Mouse (Mus musculus) ES-Bruce4 (cell line): ENCODE results near the gene Zfp704. TPM values are rescaled to one million over a fixed set of nuclear protein-coding genes. Genes with fewer than 3 reads are reported as not detected.

ENCODE experiments used
- H3K27ac ChIP-seq: 2 replicates; pipeline ENCODE4 v1.5.1; 2012; ENCODE audit warnings: low read length, inconsistent platforms; ENCODE audit not compliant: insufficient read depth
- H3K27me3 ChIP-seq: 2 replicates; pipeline ENCODE4 v1.6.1; 2012; ENCODE audit warnings: mild to moderate bottlenecking, low read length, inconsistent platforms; ENCODE audit not compliant: control insufficient read depth, poor library complexity, insufficient read depth, severe bottlenecking
- H3K36me3 ChIP-seq: 2 replicates; pipeline ENCODE4 v1.6.1; 2012; ENCODE audit warnings: inconsistent platforms, mild to moderate bottlenecking, low read length, moderate library complexity; ENCODE audit not compliant: control insufficient read depth, poor library complexity, insufficient read depth, severe bottlenecking
- H3K4me1 ChIP-seq: one replicate; pipeline ENCODE4 v1.8.1; 2011; ENCODE audit warnings: low read length; ENCODE audit not compliant: control insufficient read depth, insufficient read depth
- H3K4me3 ChIP-seq: 2 replicates; pipeline ENCODE4 v1.5.1; 2011; ENCODE audit warnings: low read depth, mild to moderate bottlenecking, low read length
- H3K9ac ChIP-seq: 2 replicates; pipeline ENCODE4 v1.6.1; 2012; ENCODE audit warnings: low read depth, mild to moderate bottlenecking, inconsistent platforms; ENCODE audit not compliant: poor library complexity, severe bottlenecking
- H3K9me3 ChIP-seq: replicated peaks from 2 replicates; pipeline ENCODE4 v1.6.1; 2012; ENCODE audit warnings: mild to moderate bottlenecking, low read length, inconsistent platforms; ENCODE audit not compliant: control insufficient read depth, poor library complexity, insufficient read depth, severe bottlenecking
- CTCF ChIP-seq: IDR thresholded peaks from one replicate; pipeline ENCODE4 v1.8.1; 2011; ENCODE audit warnings: low read depth, low read length
- EP300 ChIP-seq: IDR thresholded peaks from 2 replicates; pipeline ENCODE4 v1.6.1; 2011; ENCODE audit warnings: low read depth, low read length; ENCODE audit not compliant: insufficient read depth
- POLR2A ChIP-seq: IDR thresholded peaks from one replicate; pipeline ENCODE4 v1.8.1; 2011; ENCODE audit warnings: low read length; ENCODE audit not compliant: insufficient read depth
- polyA plus RNA-seq: library from polyadenylated mRNA; stranded (reverse); fragments of >200 nt; gene quantifications from 2 replicates; pipeline ENCODE4 v1.2.4, GENCODE M21; 2011; ENCODE audit warnings: low read depth; ENCODE audit not compliant: missing spikeins, insufficient read depth, insufficient read length

Zfp704 gene
- polyA plus RNA-seq, 1 experiment: 24.7 TPM

DNA sequence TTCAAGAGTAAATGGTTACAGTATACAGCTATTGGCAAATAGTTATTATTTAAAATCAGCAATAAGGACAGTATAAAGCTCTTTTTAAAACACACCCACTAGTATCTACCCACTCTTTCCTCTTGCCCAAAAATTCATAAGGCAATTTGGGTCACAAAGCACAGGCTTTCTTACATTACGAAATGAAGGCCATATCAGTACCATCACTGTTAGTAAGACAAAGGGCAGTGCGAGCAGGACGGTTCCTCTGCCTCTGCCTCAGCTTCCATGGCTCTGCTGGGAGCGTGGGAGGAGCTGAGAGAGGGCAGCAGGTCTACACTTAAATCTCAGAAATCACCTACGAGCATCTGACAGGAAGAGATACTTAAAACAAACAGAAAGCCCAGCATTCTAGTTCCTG lies 53.7 kb downstream of the Zfp704 start:
- no peak for TF ChIP-seq POLR2A
- no peak for TF ChIP-seq EP300
- no peak for TF ChIP-seq CTCF
- H3K27ac ChIP-seq: no peak overlapping the region
- H3K4me1 ChIP-seq: peaks cover 2% of the 10 kb centered on the region
- no peaks in the 10 kb centered on the region for H3K36me3 ChIP-seq
- no peaks in the 10 kb centered on the region for H3K27me3 ChIP-seq
- H3K9me3 ChIP-seq: no peaks in the 10 kb centered on the region
- H3K4me3 ChIP-seq: no peak overlapping the region
- no peak overlapping the region for H3K9ac ChIP-seq

DNA sequence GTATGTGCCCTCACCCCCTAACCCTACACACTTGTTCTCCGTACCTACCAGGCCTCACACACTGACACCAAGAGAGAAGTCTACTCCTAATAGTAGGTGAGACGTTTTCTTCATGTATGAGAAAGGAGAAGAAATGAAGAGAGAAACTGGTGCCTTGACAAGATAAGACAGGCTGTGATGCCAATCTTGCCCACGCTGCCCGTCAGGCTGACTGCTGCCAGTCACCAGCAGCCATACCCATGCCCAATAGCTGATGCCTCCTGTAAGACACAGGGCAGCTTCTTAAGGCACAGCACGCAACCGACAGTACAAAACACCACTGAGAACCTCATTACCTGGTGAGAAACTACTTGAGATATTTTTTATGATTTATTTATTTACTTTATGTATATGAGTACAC lies 55.0 kb downstream of the Zfp704 start:
- TF ChIP-seq EP300 (no peak), POLR2A (no peak), CTCF (no peak)
- Histone ChIP-seq H3K27ac (no peak overlapping the region), H3K27me3 (no peaks in the 10 kb centered on the region)

DNA sequence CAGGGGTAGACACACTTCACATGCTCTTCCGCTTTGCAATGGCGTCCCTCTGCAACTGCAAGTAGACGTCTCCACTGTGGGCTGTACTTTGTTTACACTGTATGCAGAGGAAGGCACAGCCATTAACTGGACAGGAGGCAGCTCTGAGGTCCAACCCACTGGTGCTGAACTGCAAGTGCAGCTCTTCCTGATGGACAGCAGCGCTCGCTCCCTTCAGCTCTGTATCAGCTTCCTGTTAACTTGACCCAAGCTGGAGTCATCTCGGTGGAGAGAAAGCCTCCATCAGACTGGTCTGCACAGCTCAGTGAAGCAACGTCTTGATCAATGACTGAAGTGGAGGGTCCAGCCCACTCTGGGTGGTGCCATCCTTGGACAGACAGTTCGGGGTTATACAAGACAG lies 57.6 kb downstream of the Zfp704 start:
- no peak overlapping the region for H3K4me3 ChIP-seq
- no peak overlapping the region for H3K9ac ChIP-seq
- no peak for TF ChIP-seq CTCF
- no peak for TF ChIP-seq POLR2A
- TF ChIP-seq EP300: no peak
- no peaks in the 10 kb centered on the region for H3K9me3 ChIP-seq
- H3K27me3 ChIP-seq: no peaks in the 10 kb centered on the region
- no peaks in the 10 kb centered on the region for H3K36me3 ChIP-seq
- no peaks in the 10 kb centered on the region for H3K4me1 ChIP-seq
- H3K27ac ChIP-seq: no peak overlapping the region

More for the DNA sequence above, 55.0 kb downstream of the Zfp704 start:
- no peak overlapping the region for H3K4me3 ChIP-seq
- no peaks in the 10 kb centered on the region for H3K4me1 ChIP-seq
- no peaks in the 10 kb centered on the region for H3K9me3 ChIP-seq
- H3K36me3 ChIP-seq: no peaks in the 10 kb centered on the region
- H3K9ac ChIP-seq: no peak overlapping the region

DNA sequence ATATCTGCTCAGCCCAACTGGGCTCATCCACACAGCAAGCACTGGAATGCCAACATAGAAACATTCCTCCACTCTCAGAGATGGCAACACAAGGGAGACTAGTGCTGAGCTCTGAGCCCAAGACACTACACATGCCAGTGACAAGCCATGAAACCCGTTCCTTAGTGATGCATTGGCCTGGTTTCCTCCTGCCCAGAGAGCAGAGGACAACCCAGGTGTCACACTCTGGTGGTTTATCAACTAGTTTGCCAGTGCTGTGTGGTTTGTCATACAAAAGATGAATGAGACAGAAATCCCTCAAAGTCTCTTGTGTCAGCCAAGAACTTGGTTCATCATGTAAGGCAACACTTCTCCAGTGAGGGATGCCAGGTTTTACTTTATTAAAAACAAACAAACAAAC lies 59.0 kb downstream of the Zfp704 start:
- H3K9ac ChIP-seq: no peak overlapping the region
- no peak for TF ChIP-seq POLR2A
- TF ChIP-seq EP300: no peak
- TF ChIP-seq CTCF: no peak
- no peaks in the 10 kb centered on the region for H3K36me3 ChIP-seq
- H3K27ac ChIP-seq: no peak overlapping the region
- H3K27me3 ChIP-seq: no peaks in the 10 kb centered on the region
- H3K4me1 ChIP-seq: peaks cover 4% of the 10 kb centered on the region
- H3K4me3 ChIP-seq: no peak overlapping the region
- H3K9me3 ChIP-seq: no peaks in the 10 kb centered on the region

DNA sequence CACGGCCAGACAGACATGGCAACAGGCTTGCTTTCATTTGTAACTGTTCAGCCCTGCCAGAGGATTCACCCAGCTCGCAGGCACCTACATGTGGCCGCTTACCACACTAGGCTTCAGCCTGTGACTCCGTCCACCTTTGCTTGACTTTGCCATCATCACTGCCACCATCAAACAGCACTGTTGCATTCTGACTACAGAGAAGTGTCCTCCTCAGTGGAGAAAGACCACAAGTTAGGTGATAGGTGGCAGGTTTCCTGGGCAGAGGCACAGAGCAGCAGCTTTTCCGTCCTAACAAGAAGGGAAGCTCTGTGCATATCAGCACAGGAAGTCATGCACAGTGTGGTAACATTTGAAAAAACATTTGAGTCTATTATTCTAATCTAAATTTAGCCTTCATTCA lies 60.1 kb downstream of the Zfp704 start:
- TF ChIP-seq EP300: no peak
- no peak for TF ChIP-seq CTCF
- no peak for TF ChIP-seq POLR2A

DNA sequence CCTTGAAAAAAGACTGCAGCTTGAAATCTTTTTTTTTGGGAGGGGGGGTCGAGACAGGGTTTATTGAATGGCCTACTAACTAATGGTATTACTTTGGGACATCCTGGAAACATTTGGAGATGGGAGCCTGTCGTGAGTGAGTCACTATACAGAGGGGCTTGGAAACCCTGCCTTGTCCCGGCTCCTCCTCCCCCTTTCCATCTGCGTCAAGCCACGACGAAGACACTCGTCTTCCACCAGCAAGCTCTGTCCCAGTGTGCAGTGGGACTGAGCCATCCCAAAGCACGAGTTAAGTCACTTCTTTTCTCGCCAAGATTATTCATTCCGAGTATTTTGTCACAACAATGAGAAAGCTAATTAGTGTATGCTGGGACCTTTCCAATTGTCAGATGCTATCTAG lies 61.7 kb downstream of the Zfp704 start:
- no peak overlapping the region for H3K4me3 ChIP-seq
- H3K36me3 ChIP-seq: no peaks in the 10 kb centered on the region
- H3K4me1 ChIP-seq: peaks cover 8% of the 10 kb centered on the region
- no peak for TF ChIP-seq CTCF
- no peak for TF ChIP-seq POLR2A
- no peak for TF ChIP-seq EP300
- H3K27ac ChIP-seq: no peak overlapping the region
- no peaks in the 10 kb centered on the region for H3K27me3 ChIP-seq
- no peaks in the 10 kb centered on the region for H3K9me3 ChIP-seq
- no peak overlapping the region for H3K9ac ChIP-seq

More for the DNA sequence above, 60.1 kb downstream of the Zfp704 start:
- Histone ChIP-seq H3K9ac (no peak overlapping the region), H3K27me3 (no peaks in the 10 kb centered on the region), H3K36me3 (no peaks in the 10 kb centered on the region), H3K27ac (no peak overlapping the region), H3K9me3 (no peaks in the 10 kb centered on the region), H3K4me3 (no peak overlapping the region), H3K4me1 (peaks cover 8% of the 10 kb centered on the region)
